Mouse (Mus musculus): ENCODE data around the gene Hsh2d. TPM values are rescaled to one million over a fixed set of nuclear protein-coding genes. Genes with fewer than 3 reads are reported as not detected.
A peak's percentile ranks its signal among the peaks of the same experiment; 100 is the strongest.

The Hsh2d gene
- polyA plus RNA-seq, 1 experiment from 2014 or later = not detected

DNA sequence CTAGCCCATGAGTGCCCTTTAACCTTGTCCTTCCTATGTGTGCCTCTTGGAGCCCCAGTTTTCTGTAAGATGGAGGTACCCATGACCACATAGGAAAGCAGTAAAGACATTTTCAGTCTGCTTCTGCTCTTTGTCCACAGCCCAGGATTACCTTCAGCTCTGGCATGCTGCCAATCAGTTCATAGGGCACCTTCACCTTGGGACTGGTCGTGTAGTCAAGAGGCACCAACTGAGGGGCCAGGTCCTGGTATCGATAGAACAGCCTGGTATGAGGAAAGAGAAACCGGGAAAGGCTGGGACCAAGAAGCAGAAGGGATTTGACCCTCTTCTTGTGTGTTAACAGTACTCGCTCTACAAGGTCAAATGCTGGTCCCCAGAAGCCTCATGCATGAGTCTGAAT, 20.8 kb downstream of the Hsh2d start:
- H3K4me1 ChIP-seq = no peaks in the 10 kb centered on the region
- peaks cover 6% of the 10 kb centered on the region; the same call in 1 of the 2 replicates for H3K27me3 ChIP-seq
- H3K9ac ChIP-seq = no peak overlapping the region
- H3K4me3 ChIP-seq = no peak overlapping the region
- 76% methylated on average over 4 of the region's 4 CpGs for WGBS
- no peak for ATAC-seq (ENCODE audit: low FRiP score)
- H3K4me2 ChIP-seq (replicated peaks) = no peak overlapping the region
- H3K36me3 ChIP-seq = no peaks in the 10 kb centered on the region
- no peaks in the 10 kb centered on the region for H3K9me3 ChIP-seq (replicated peaks)
- H3K27ac ChIP-seq = no peak overlapping the region

DNA sequence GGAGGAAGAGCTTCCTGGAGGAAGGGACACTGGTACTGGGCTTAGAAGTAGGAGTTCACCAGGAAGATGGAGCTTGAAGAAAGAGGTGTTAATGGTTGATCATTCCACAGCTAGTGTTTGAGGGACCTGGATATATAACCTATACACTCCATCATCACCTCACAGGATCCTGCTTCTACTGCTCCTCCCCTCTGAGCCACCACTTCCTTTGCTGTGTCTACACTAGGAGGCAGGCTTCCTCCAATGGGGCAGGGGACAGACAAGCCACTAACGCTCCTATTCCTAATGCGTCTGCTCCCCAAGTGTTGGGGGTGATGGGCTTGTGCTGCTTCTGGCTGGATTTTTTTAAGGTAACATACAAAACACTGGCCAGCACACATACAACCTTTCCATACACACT, 21.3 kb downstream of the Hsh2d start:
- H3K27me3 ChIP-seq = peaks cover 6% of the 10 kb centered on the region; the same call in 1 of the 2 replicates
- H3K27ac ChIP-seq = no peak overlapping the region
- no peak overlapping the region for H3K4me3 ChIP-seq
- WGBS = 63% methylated on average over 2 of the region's 2 CpGs
- H3K9ac ChIP-seq = no peak overlapping the region
- ATAC-seq (ENCODE audit: low FRiP score) = no peak
- no peaks in the 10 kb centered on the region for H3K9me3 ChIP-seq (replicated peaks)
- H3K4me1 ChIP-seq = no peaks in the 10 kb centered on the region
- H3K4me2 ChIP-seq (replicated peaks) = no peak overlapping the region
- no peaks in the 10 kb centered on the region for H3K36me3 ChIP-seq

DNA sequence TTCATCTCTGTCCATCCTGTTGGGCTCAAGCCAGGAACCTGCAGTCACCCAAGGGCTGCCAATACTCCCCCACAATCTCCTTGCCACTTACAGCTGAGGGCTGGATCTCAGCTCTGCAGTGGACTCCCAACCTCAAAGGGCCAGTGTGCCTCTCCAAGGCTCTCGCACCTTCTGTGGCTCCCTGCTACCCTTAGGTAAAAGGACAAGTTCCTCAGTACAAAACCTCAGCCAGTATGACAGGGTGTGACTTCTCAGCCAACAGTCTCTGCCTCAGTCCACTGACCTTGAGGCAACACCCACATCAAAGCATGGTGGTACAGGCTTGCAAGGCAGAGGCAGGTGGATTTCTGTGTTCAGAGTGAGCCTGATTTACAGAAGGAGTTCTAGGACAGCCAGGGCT, 22.4 kb downstream of the Hsh2d start:
- WGBS = 96% methylated on average over 1 of the region's 1 CpGs
- no peaks in the 10 kb centered on the region for H3K9me3 ChIP-seq (replicated peaks)
- no peak for ATAC-seq (ENCODE audit: low FRiP score)
- no peak overlapping the region for H3K4me2 ChIP-seq (replicated peaks)
- H3K27me3 ChIP-seq = peaks cover 6% of the 10 kb centered on the region; the same call in 1 of the 2 replicates
- no peak overlapping the region for H3K4me3 ChIP-seq
- H3K27ac ChIP-seq = no peak overlapping the region
- H3K9ac ChIP-seq = no peak overlapping the region
- H3K36me3 ChIP-seq = no peaks in the 10 kb centered on the region
- H3K4me1 ChIP-seq = no peaks in the 10 kb centered on the region

DNA sequence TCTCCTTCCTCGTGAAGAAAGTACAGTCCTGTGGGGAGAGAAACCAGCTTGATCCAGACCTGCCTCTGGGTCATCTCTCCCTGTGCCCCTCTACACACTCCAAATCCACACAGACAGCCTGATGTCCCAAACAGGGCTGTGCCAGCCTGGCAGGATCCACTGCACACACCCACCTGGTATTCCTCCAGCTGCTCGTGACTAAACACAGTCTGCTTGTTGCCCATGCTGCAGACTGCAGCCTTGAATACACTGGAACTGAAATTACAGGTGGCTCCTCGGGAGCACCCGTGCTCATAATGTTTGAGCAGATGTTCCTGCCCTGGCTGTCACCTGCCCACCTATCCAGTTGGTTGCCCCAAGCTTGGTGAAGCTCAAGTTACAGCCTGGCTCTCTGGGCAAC, 23.3 kb downstream of the Hsh2d start, which contains the start of gene Cib3:
Gene Cib3, minus strand, starts transcription at position 87 of the 400 bp plus-strand sequence.
- no peak for ATAC-seq (ENCODE audit: low FRiP score)
- peaks cover 10% of the 10 kb centered on the region; the same call in 1 of the 2 replicates for H3K27me3 ChIP-seq
- no peaks in the 10 kb centered on the region for H3K36me3 ChIP-seq
- H3K27ac ChIP-seq = no peak within 1 kb of the TSS
- 65% methylated on average over 4 of the region's 4 CpGs for WGBS
- no peak within 1 kb of the TSS for H3K4me3 ChIP-seq
- no peak within 1 kb of the TSS for H3K9ac ChIP-seq
- no peak within 1 kb of the TSS for H3K4me2 ChIP-seq (replicated peaks)
- no peaks in the 10 kb centered on the region for H3K9me3 ChIP-seq (replicated peaks)
- H3K4me1 ChIP-seq = no peaks in the 10 kb centered on the region

DNA sequence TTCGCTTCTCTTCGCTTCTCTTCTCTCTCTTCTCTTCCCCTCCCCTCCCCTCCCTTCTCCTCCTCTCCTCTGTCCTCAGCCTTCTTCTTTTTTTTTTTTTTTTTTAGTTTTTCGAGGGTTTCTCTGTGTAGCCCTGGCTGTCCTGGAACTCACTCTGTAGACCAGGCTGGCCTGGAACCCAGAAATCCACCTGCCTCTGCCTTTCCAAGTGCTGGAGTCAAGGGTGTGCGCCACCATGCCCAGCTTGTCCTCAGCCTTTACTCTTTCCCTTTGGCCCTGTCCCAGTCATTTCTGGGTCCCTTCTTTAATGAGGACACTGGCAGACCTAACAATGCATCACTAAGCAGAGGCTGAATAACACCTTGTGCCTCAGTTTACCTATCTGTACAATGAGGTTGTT, 24.1 kb downstream of the Hsh2d start, which contains the start of gene Gm11034:
Gene Gm11034, minus strand, starts transcription at position 101 of the 400 bp plus-strand sequence.
- Histone ChIP-seq H3K9me3 (replicated peaks) (no peaks in the 10 kb centered on the region), H3K4me3 (no peak within 1 kb of the TSS)

DNA sequence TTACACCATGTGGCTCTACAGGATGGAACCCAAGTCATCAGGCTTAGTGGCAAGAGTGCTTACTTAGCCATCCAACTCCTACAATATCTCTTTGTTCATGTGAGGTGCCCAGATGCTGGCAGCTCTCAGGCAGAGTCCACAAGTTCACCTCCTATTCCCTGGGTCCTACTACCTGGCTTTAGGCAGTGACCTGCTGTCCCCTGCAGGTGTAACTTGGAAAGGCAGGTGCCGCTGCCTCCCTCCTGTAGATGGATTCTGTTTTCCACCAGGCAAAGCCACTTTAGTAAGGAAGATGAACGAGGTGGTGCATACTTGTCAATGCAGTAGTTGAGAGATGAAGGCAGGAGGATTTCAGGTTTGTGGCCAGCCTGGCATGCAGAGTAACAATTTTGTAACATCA, 25.6 kb downstream of the Hsh2d start:
- ATAC-seq (ENCODE audit: low FRiP score) = no peak
- 41% methylated on average over 2 of the region's 2 CpGs for WGBS

More for the DNA sequence above, 24.1 kb downstream of the Hsh2d start, which contains the start of gene Gm11034:
- Histone ChIP-seq H3K4me2 (replicated peaks) (no peak within 1 kb of the TSS), H3K36me3 (no peaks in the 10 kb centered on the region), H3K4me1 (no peaks in the 10 kb centered on the region), H3K9ac (no peak within 1 kb of the TSS), H3K27ac (no peak within 1 kb of the TSS), H3K27me3 (peaks cover 10% of the 10 kb centered on the region; the same call in 1 of the 2 replicates)
- no peak for ATAC-seq (ENCODE audit: low FRiP score)
- 68% methylated on average over 4 of the region's 4 CpGs for WGBS

DNA sequence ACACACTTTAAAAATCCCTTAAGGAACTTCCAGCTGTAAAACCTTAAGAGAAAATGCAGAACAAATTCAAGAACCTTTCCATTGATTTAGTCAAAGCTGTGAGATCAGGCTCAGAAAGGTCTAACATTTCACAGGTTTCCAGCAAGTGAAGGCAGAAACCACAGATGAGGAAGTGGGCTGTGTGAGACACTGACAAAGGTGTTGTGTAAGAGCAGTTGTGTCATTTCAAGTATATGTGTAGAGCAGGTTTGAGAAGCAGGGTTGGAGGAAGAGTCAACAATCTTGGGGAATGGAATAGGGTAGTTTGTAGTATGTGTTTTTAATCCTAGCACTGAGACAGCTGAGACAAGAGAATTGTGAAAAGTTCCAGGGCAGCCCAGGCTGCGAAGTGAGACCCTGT, 26.4 kb downstream of the Hsh2d start:
- no peak overlapping the region for H3K4me2 ChIP-seq (replicated peaks)
- WGBS = 50% methylated on average over 1 of the region's 1 CpGs
- H3K27me3 ChIP-seq = peaks cover 10% of the 10 kb centered on the region; the same call in 1 of the 2 replicates
- ATAC-seq (ENCODE audit: low FRiP score) = no peak
- H3K36me3 ChIP-seq = no peaks in the 10 kb centered on the region
- no peak overlapping the region for H3K9ac ChIP-seq
- no peak overlapping the region for H3K27ac ChIP-seq
- no peaks in the 10 kb centered on the region for H3K9me3 ChIP-seq (replicated peaks)
- H3K4me3 ChIP-seq = no peak overlapping the region
- H3K4me1 ChIP-seq = peaks cover 8% of the 10 kb centered on the region

More for the DNA sequence above, 25.6 kb downstream of the Hsh2d start:
- Histone ChIP-seq H3K9me3 (replicated peaks) (no peaks in the 10 kb centered on the region), H3K27me3 (peaks cover 10% of the 10 kb centered on the region; the same call in 1 of the 2 replicates), H3K4me1 (no peaks in the 10 kb centered on the region), H3K4me3 (no peak overlapping the region), H3K9ac (no peak overlapping the region), H3K27ac (no peak overlapping the region), H3K4me2 (replicated peaks) (no peak overlapping the region), H3K36me3 (no peaks in the 10 kb centered on the region)

DNA sequence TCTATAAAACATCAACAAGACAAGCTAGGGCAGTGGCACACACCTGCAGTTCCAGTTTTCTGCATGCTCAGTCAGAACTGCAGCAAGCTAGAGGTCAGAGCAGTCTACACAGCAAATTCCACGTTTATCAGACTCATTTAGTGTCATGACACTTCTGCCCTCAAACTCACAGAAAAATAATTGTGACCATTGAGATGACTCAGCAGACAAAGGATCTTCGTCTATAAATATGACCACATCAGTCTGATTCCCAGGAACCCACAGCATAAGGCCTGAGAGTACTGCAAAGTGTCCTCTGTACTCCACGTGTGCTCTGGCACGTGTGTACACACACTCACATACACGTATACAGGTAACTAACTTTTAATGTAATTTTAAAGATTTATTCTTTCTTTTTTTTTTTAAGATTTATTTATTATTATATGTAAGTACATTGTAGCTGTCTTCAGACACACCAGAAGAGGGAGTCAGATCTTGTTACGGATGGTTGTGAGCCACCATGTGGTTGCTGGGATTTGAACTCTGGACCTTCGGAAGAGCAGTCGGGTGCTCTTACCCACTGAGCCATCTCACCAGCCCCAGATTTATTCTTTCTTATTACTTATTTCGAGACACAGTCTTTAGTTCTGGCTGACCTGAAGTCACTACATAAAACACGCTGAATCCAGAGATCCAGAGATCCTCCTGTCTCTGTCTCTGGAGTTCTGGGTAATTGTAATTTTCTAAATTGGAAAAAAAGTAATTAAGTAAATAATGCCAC, 29.5 kb downstream of the Hsh2d start:
- Histone ChIP-seq H3K4me3 (peak overlapping the region; percentile 82), H3K4me2 (replicated peaks) (peak overlapping the region; percentile 70), H3K27me3 (peaks cover 10% of the 10 kb centered on the region; the same call in 1 of the 2 replicates), H3K9ac (no peak overlapping the region), H3K36me3 (peaks cover 27% of the 10 kb centered on the region), H3K4me1 (peaks cover 11% of the 10 kb centered on the region), H3K9me3 (replicated peaks) (no peaks in the 10 kb centered on the region), H3K27ac (no peak overlapping the region)
- WGBS = 84% methylated on average over 10 of the region's 10 CpGs
- ATAC-seq (ENCODE audit: low FRiP score) = peak; percentile 54

DNA sequence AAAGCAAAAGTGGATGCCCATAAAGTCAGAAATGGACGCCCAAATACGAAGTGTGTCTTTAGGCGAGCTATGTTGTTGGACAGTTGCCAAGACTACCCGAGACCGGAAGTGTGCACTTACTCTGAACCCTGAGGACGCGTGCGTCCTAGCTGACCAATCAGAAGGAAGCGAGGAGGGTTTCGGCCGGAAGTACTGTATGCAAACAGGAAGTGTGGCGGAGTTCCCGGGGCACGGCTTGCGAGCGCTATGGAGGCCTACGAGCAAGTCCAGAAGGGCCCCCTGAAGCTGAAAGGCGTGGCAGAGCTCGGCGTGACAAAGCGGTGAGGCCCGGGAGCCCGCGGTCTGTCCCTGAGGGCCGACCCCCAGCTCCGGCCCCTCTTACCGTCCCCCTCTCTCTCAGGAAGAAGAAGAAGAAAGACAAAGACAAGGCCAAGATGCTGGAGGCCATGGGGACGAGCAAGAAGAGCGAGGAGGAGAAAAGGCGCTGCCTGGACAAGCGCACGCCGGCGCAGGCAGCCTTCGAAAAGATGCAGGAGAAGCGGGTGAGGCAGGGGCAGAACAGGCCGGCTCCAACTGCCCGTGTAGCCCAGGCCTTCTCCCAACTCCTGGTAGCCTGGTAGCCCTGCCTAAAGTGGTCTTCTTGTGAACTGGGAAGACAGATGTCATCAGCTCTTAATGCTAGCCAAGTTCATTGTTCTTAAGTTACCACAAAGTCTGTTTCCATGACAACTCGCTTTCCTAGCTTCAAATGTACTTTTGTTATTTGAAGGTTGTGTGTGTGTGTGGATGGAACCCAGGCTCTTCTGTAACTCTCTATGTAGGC, 30.3 kb downstream of the Hsh2d start, which contains the start of gene Fam32a:
Gene Fam32a, plus strand, starts transcription at position 190 of the 823 bp plus-strand sequence.
- peak within 1 kb of the TSS; percentile 77 for H3K27ac ChIP-seq

DNA sequence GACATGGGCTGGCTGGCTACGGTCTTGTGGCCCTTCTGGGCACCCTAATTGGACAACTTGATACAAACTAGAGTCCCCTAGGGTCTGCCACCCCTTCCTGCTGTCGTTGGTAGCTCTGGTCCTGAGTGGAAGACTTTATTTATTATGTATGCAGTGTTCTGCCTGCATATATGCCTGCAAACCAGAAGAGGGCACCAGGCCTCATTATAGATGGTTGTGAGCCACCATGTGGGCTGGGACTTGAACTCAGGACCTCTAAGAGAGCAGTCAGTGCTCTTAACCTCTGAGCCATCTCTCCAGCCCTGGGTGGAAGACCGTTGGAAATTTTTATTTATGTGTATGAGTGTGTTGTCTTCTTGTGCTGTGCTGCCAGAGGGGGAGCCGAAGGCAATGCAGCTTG, 31.3 kb downstream of the Hsh2d start:
- H3K9me3 ChIP-seq (replicated peaks) = no peaks in the 10 kb centered on the region
- peaks cover 28% of the 10 kb centered on the region for H3K36me3 ChIP-seq
- H3K4me2 ChIP-seq (replicated peaks) = peak overlapping the region; percentile 70
- no peak overlapping the region for H3K27ac ChIP-seq
- H3K9ac ChIP-seq = 0 out of 2 replicates have a peak overlapping the region, but pooled peaks have one; percentile 77
- no peak for ATAC-seq (ENCODE audit: low FRiP score)
- 82% methylated on average over 4 of the region's 4 CpGs for WGBS
- H3K27me3 ChIP-seq = 0 out of 2 replicates have a peak, but pooled peaks cover 4% of the 10 kb centered on the region
- H3K4me1 ChIP-seq = peaks cover 11% of the 10 kb centered on the region
- peak overlapping the region; percentile 82 for H3K4me3 ChIP-seq

More for the DNA sequence above, 30.3 kb downstream of the Hsh2d start, which contains the start of gene Fam32a:
- Histone ChIP-seq H3K9me3 (replicated peaks) (no peaks in the 10 kb centered on the region), H3K9ac (peak within 1 kb of the TSS; percentile 77), H3K4me2 (replicated peaks) (peak within 1 kb of the TSS; percentile 70), H3K27me3 (peaks cover 6% of the 10 kb centered on the region; the same call in 1 of the 2 replicates), H3K4me3 (peak within 1 kb of the TSS; percentile 82), H3K36me3 (peaks cover 28% of the 10 kb centered on the region), H3K4me1 (peaks cover 11% of the 10 kb centered on the region)
- WGBS = 13% methylated on average over 39 of the region's 39 CpGs
- ATAC-seq (ENCODE audit: low FRiP score) = peak; percentile 96

DNA sequence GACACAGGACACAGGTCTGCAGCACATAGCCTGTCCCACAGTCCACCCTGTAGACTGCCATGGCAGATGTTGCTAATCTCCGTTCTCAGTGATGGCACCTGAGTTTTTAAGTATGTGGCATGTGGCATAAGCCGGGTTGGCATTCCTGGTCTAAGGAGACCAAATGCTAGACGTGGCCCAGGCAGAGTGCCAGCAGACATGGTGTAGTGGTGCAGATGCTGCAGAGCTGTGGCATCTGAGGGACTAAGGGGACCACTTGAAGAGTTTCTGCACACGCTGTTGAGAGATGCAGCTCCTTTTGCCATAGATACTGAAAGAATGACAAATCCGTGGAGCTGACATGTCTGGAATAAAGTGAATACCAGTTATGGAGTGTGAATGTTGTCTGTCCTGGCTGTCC, 33.2 kb downstream of the Hsh2d start:
- Histone ChIP-seq H3K27ac (no peak overlapping the region), H3K27me3 (no peaks in the 10 kb centered on the region), H3K9ac (no peak overlapping the region), H3K4me2 (replicated peaks) (no peak overlapping the region), H3K9me3 (replicated peaks) (no peaks in the 10 kb centered on the region), H3K4me3 (no peak overlapping the region), H3K4me1 (peaks cover 11% of the 10 kb centered on the region), H3K36me3 (peaks cover 28% of the 10 kb centered on the region)
- ATAC-seq (ENCODE audit: low FRiP score) = no peak
- WGBS = 91% methylated on average over 5 of the region's 5 CpGs

Data from hindbrain, embryonic 12.5 days (tissue).